Mouse (Mus musculus): ENCODE results near the gene Prr29. TPM values are rescaled to one million over a fixed set of nuclear protein-coding genes. Genes with fewer than 3 reads are reported as not detected.
A peak's percentile ranks its signal among the peaks of the same experiment; 100 is the strongest.

The Prr29 gene
- polyA plus RNA-seq, 1 experiment from 2014 or later = not detected

- Histone ChIP-seq H3K4me1 (replicated peaks) (no peaks in the 10 kb centered on the region; the same call in 1 of the 2 replicates), H3K27ac (no peak overlapping the region), H3K9ac (replicated peaks) (no peak overlapping the region), H3K4me3 (replicated peaks) (no peak overlapping the region), H3K27me3 (no peaks in the 10 kb centered on the region), H3K4me2 (replicated peaks) (no peak overlapping the region), H3K9me3 (no peaks in the 10 kb centered on the region), H3K36me3 (no peaks in the 10 kb centered on the region)
- 19% methylated on average over 5 of the region's 5 CpGs for WGBS
- ATAC-seq = no peak
These were observed 5.9 kb upstream of the Prr29 start for GRCm38 (mm10) chr11:106359350-106359749.

- Histone ChIP-seq H3K4me1 (replicated peaks) (peaks cover 15% of the 10 kb centered on the region), H3K9ac (replicated peaks) (no peak overlapping the region), H3K27me3 (no peaks in the 10 kb centered on the region), H3K36me3 (no peaks in the 10 kb centered on the region), H3K4me3 (replicated peaks) (no peak overlapping the region), H3K27ac (no peak overlapping the region), H3K9me3 (no peaks in the 10 kb centered on the region), H3K4me2 (replicated peaks) (peak overlapping the region; percentile 30)
- ATAC-seq = peak; percentile 72
- 6% methylated on average over 11 of the region's 11 CpGs for WGBS
These were observed 560 bp upstream of the Prr29 start for GRCm38 (mm10) chr11:106364712-106365111.

- 12% methylated on average over 3 of the region's 3 CpGs for WGBS
These were observed 1.0 kb downstream of the Prr29 start for GRCm38 (mm10) chr11:106366316-106366715.

GRCm38 (mm10) chr11:106373998-106374397 lies 8.7 kb downstream of the Prr29 start:
- WGBS = 66% methylated on average over 11 of the region's 11 CpGs
- no peak overlapping the region for H3K9ac ChIP-seq (replicated peaks)
- H3K27me3 ChIP-seq = no peaks in the 10 kb centered on the region

More at GRCm38 (mm10) chr11:106366316-106366715, 1.0 kb downstream of the Prr29 start:
- no peak overlapping the region for H3K4me2 ChIP-seq (replicated peaks)
- H3K9me3 ChIP-seq = no peaks in the 10 kb centered on the region
- H3K27me3 ChIP-seq = no peaks in the 10 kb centered on the region
- H3K9ac ChIP-seq (replicated peaks) = no peak overlapping the region
- H3K4me3 ChIP-seq (replicated peaks) = no peak overlapping the region
- peaks cover 15% of the 10 kb centered on the region for H3K4me1 ChIP-seq (replicated peaks)
- ATAC-seq = peak; percentile 58; the same call in 1 of the 2 replicates
- no peak overlapping the region for H3K27ac ChIP-seq
- H3K36me3 ChIP-seq = no peaks in the 10 kb centered on the region

GRCm38 (mm10) chr11:106374559-106374958 lies 9.3 kb downstream of the Prr29 start:
- H3K27me3 ChIP-seq = no peaks in the 10 kb centered on the region
- no peak for ATAC-seq
- H3K9ac ChIP-seq (replicated peaks) = no peak overlapping the region
- WGBS = 64% methylated on average over 9 of the region's 9 CpGs
- no peak overlapping the region for H3K4me3 ChIP-seq (replicated peaks)
- H3K27ac ChIP-seq = no peak overlapping the region
- H3K9me3 ChIP-seq = no peaks in the 10 kb centered on the region
- H3K4me1 ChIP-seq (replicated peaks) = no peaks in the 10 kb centered on the region
- H3K4me2 ChIP-seq (replicated peaks) = no peak overlapping the region
- no peaks in the 10 kb centered on the region for H3K36me3 ChIP-seq

More at GRCm38 (mm10) chr11:106373998-106374397, 8.7 kb downstream of the Prr29 start:
- H3K4me2 ChIP-seq (replicated peaks) = no peak overlapping the region
- no peak overlapping the region for H3K4me3 ChIP-seq (replicated peaks)
- no peaks in the 10 kb centered on the region for H3K4me1 ChIP-seq (replicated peaks)
- no peaks in the 10 kb centered on the region for H3K36me3 ChIP-seq
- no peak for ATAC-seq
- no peak overlapping the region for H3K27ac ChIP-seq
- H3K9me3 ChIP-seq = no peaks in the 10 kb centered on the region

- no peaks in the 10 kb centered on the region for H3K9me3 ChIP-seq
- H3K27me3 ChIP-seq = no peaks in the 10 kb centered on the region
- 80% methylated on average over 5 of the region's 5 CpGs for WGBS
- no peak overlapping the region for H3K27ac ChIP-seq
- no peak overlapping the region for H3K4me3 ChIP-seq (replicated peaks)
- H3K4me1 ChIP-seq (replicated peaks) = no peaks in the 10 kb centered on the region
- H3K4me2 ChIP-seq (replicated peaks) = no peak overlapping the region
- H3K36me3 ChIP-seq = no peaks in the 10 kb centered on the region
- no peak overlapping the region for H3K9ac ChIP-seq (replicated peaks)
- no peak for ATAC-seq
These were observed 9.7 kb downstream of the Prr29 start for GRCm38 (mm10) chr11:106374979-106375378.

- H3K4me2 ChIP-seq (replicated peaks) = no peak overlapping the region
- ATAC-seq = no peak
- H3K27ac ChIP-seq = no peak overlapping the region
- no peaks in the 10 kb centered on the region for H3K4me1 ChIP-seq (replicated peaks)
- no peaks in the 10 kb centered on the region for H3K36me3 ChIP-seq
- no peaks in the 10 kb centered on the region for H3K27me3 ChIP-seq
- no peaks in the 10 kb centered on the region for H3K9me3 ChIP-seq
- no peak overlapping the region for H3K9ac ChIP-seq (replicated peaks)
- no peak overlapping the region for H3K4me3 ChIP-seq (replicated peaks)
- WGBS = 85% methylated on average over 11 of the region's 11 CpGs
These were observed 15.7 kb downstream of the Prr29 start for GRCm38 (mm10) chr11:106381011-106381410.

GRCm38 (mm10) chr11:106381883-106382282 lies 16.6 kb downstream of the Prr29 start:
- H3K4me2 ChIP-seq (replicated peaks) = no peak overlapping the region
- no peak for ATAC-seq
- no peaks in the 10 kb centered on the region for H3K27me3 ChIP-seq
- H3K27ac ChIP-seq = no peak overlapping the region
- no peaks in the 10 kb centered on the region for H3K36me3 ChIP-seq
- H3K9me3 ChIP-seq = no peaks in the 10 kb centered on the region
- H3K4me3 ChIP-seq (replicated peaks) = no peak overlapping the region
- no peak overlapping the region for H3K9ac ChIP-seq (replicated peaks)
- WGBS = 88% methylated on average over 7 of the region's 7 CpGs
- H3K4me1 ChIP-seq (replicated peaks) = no peaks in the 10 kb centered on the region

GRCm38 (mm10) chr11:106382424-106382823 lies 17.2 kb downstream of the Prr29 start:
- no peak overlapping the region for H3K4me2 ChIP-seq (replicated peaks)
- no peak for ATAC-seq
- WGBS = 79% methylated on average over 5 of the region's 5 CpGs
- no peaks in the 10 kb centered on the region for H3K9me3 ChIP-seq
- no peak overlapping the region for H3K9ac ChIP-seq (replicated peaks)
- no peaks in the 10 kb centered on the region for H3K4me1 ChIP-seq (replicated peaks)
- H3K4me3 ChIP-seq (replicated peaks) = no peak overlapping the region
- H3K36me3 ChIP-seq = no peaks in the 10 kb centered on the region
- H3K27ac ChIP-seq = no peak overlapping the region
- H3K27me3 ChIP-seq = no peaks in the 10 kb centered on the region

GRCm38 (mm10) chr11:106383051-106383790 lies 17.9 kb downstream of the Prr29 start:
- no peaks in the 10 kb centered on the region for H3K4me1 ChIP-seq (replicated peaks)
- H3K9me3 ChIP-seq = no peaks in the 10 kb centered on the region
- 0 out of 2 replicates have a peak overlapping the region, but pooled peaks have one; percentile 27 for H3K27ac ChIP-seq

GRCm38 (mm10) chr11:106386409-106386808 lies 21.1 kb downstream of the Prr29 start:
- WGBS = 95% methylated on average over 3 of the region's 3 CpGs
- no peaks in the 10 kb centered on the region for H3K9me3 ChIP-seq

More at GRCm38 (mm10) chr11:106383051-106383790, 17.9 kb downstream of the Prr29 start:
- H3K27me3 ChIP-seq = no peaks in the 10 kb centered on the region
- WGBS = 76% methylated on average over 6 of the region's 6 CpGs
- H3K9ac ChIP-seq (replicated peaks) = no peak overlapping the region
- ATAC-seq = no peak
- H3K4me3 ChIP-seq (replicated peaks) = no peak overlapping the region
- no peaks in the 10 kb centered on the region for H3K36me3 ChIP-seq
- H3K4me2 ChIP-seq (replicated peaks) = no peak overlapping the region

GRCm38 (mm10) chr11:106387020-106387419 lies 21.7 kb downstream of the Prr29 start:
- H3K9me3 ChIP-seq = no peaks in the 10 kb centered on the region
- H3K4me3 ChIP-seq (replicated peaks) = no peak overlapping the region
- H3K4me1 ChIP-seq (replicated peaks) = no peaks in the 10 kb centered on the region
- WGBS = 89% methylated on average over 6 of the region's 6 CpGs
- no peak overlapping the region for H3K4me2 ChIP-seq (replicated peaks)
- H3K36me3 ChIP-seq = no peaks in the 10 kb centered on the region
- no peak overlapping the region for H3K27ac ChIP-seq
- no peak overlapping the region for H3K9ac ChIP-seq (replicated peaks)
- H3K27me3 ChIP-seq = no peaks in the 10 kb centered on the region
- no peak for ATAC-seq

More at GRCm38 (mm10) chr11:106386409-106386808, 21.1 kb downstream of the Prr29 start:
- H3K4me1 ChIP-seq (replicated peaks) = no peaks in the 10 kb centered on the region
- no peaks in the 10 kb centered on the region for H3K36me3 ChIP-seq
- no peak overlapping the region for H3K4me3 ChIP-seq (replicated peaks)
- H3K4me2 ChIP-seq (replicated peaks) = no peak overlapping the region
- no peaks in the 10 kb centered on the region for H3K27me3 ChIP-seq
- H3K9ac ChIP-seq (replicated peaks) = no peak overlapping the region
- H3K27ac ChIP-seq = no peak overlapping the region
- ATAC-seq = no peak

Data from midbrain, embryonic 13.5 days (tissue).